Mouse (Mus musculus): ENCODE results near the gene Wasl.

DNA sequence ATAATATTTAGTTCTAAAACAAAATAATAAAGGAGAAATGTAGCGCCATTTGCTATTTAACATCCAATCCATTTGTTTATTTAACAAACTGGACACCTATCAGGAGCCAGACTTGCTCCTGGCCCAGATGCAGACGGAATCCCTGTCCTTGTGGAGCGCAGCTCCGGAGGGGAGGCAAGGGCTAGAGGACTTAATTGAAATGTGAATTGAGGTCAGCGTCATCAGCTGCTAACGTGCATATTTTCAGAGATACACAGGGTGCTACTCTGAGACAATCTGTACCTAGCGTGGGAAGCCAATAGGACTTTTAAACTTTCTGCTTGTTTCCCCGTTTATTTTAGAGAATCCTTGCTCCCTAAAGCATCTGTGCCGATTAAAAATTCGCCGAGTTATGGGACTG is 94.5 kb downstream of the Wasl start:
- TF ChIP-seq MAFK (IDR thresholded peaks at IDR 0.05; ENCODE audit: insufficient read depth, low read depth, low read length) (no peak), ZNF384 (IDR thresholded peaks at IDR 0.05; ENCODE audit: low read depth, low read length) (no peak), HCFC1 (IDR thresholded peaks at IDR 0.05; ENCODE audit: borderline replicate concordance, insufficient read depth, low read length) (no peak), ZC3H11A (IDR thresholded peaks at IDR 0.05; ENCODE audit: borderline replicate concordance, low read depth, low read length) (no peak), CHD2 (IDR thresholded peaks at IDR 0.05; ENCODE audit: low read depth, low read length) (no peak)

Data from ES-E14 (cell line).